Mouse (Mus musculus) midbrain, embryonic 11.5 days (tissue): ENCODE data around the gene Pou2f2. TPM values are rescaled to one million over a fixed set of nuclear protein-coding genes. Genes with fewer than 3 reads are reported as not detected.

Source experiments
- ATAC-seq: fragments of 200-750 bp; cut with Nextera tagmentation; 2 replicates; pipeline ENCODE4 v1.8.0; 2017; ENCODE audit warnings: moderate TSS enrichment, moderate library complexity; ENCODE audit not compliant: low FRiP score
- DNase-seq: peaks from one replicate; pipeline ENCODE4 v3.0.0; 2015; ENCODE audit warnings: low spot score; ENCODE audit errors: missing footprints
- H3K27ac ChIP-seq: fragments of 300-500 bp; sonication (generic); 2 replicates; pipeline ENCODE4 v1.5.1; 2014; ENCODE audit warnings: low read depth, low read length
- H3K27me3 ChIP-seq: fragments of 300-500 bp; sonication (generic); 2 replicates; pipeline ENCODE4 v1.6.1; 2014; ENCODE audit warnings: mild to moderate bottlenecking, low read length, moderate library complexity, mixed read lengths; ENCODE audit not compliant: control insufficient read depth, insufficient read depth
- H3K36me3 ChIP-seq: fragments of 300-500 bp; sonication (generic); 2 replicates; pipeline ENCODE4 v1.6.1; 2014; ENCODE audit warnings: mild to moderate bottlenecking, low read length, moderate library complexity, mixed read lengths; ENCODE audit not compliant: control insufficient read depth, insufficient read depth
- H3K4me1 ChIP-seq: fragments of 300-500 bp; sonication (generic); 2 replicates; pipeline ENCODE4 v1.6.1; 2014; ENCODE audit warnings: low read length; ENCODE audit not compliant: control insufficient read depth, insufficient read depth
- H3K4me2 ChIP-seq: fragments of 300-500 bp; sonication (generic); 2 replicates; pipeline ENCODE4 v1.6.1; 2014; ENCODE audit warnings: mild to moderate bottlenecking, moderate library complexity
- H3K4me3 ChIP-seq: fragments of 300-500 bp; sonication (generic); 2 replicates; pipeline ENCODE4 v1.5.1; 2014; ENCODE audit warnings: low read depth, low read length
- H3K9ac ChIP-seq: fragments of 300-500 bp; sonication (generic); 2 replicates; pipeline ENCODE4 v1.6.1; 2014; ENCODE audit warnings: low read length
- H3K9me3 ChIP-seq: fragments of 300-500 bp; sonication (generic); 2 replicates; pipeline ENCODE4 v1.6.1; 2016; ENCODE audit warnings: low read length; ENCODE audit not compliant: control insufficient read depth
- WGBS: fragments of 180-500 bp; shearing (Covaris S2); extraction: QIAGEN DNeasy Blood & Tissue Kit; methylation state at CpG from one replicate; pipeline ENCODE4 v1.1.7; 2014; 5-methylcytosine and 5-hydroxymethylcytosine counted together
- polyA plus RNA-seq: library from polyadenylated mRNA; unstranded; fragments of >200 nt; fragmentation: Nextera tagmentation; extraction: Ambion mirVana; gene quantifications from 2 replicates; pipeline ENCODE4 v1.2.1, GENCODE M21; 2014

Gene Pou2f2
- polyA plus RNA-seq, 1 experiment from 2014 or later, result 26.6 TPM

GRCm38 (mm10) chr7:25181331-25181790 is 1.8 kb upstream of the Pou2f2 start:
- Histone ChIP-seq H3K36me3 (no peaks in the 10 kb centered on the region), H3K27me3 (peaks cover 40% of the 10 kb centered on the region), H3K4me3 (peak overlapping the region; percentile 6; the same call in 1 of the 2 replicates), H3K9me3 (no peaks in the 10 kb centered on the region), H3K9ac (0 out of 2 replicates have a peak overlapping the region, but pooled peaks have one; percentile 22), H3K27ac (no peak overlapping the region), H3K4me2 (peak overlapping the region; percentile 41), H3K4me1 (peaks cover 22% of the 10 kb centered on the region)
- 2% methylated on average over 15 of the region's 15 CpGs for whole genome bisulfite sequencing
- no peak for ATAC-seq
- peak; percentile 95 for DNase-seq

- Histone ChIP-seq H3K27ac (0 out of 2 replicates have a peak overlapping the region, but pooled peaks have one; percentile 27), H3K9me3 (no peaks in the 10 kb centered on the region), H3K4me1 (peaks cover 28% of the 10 kb centered on the region), H3K4me2 (peak overlapping the region; percentile 80), H3K36me3 (no peaks in the 10 kb centered on the region), H3K4me3 (peak overlapping the region; percentile 53), H3K27me3 (peaks cover 40% of the 10 kb centered on the region), H3K9ac (peak overlapping the region; percentile 85; the same call in 1 of the 2 replicates)
- no peak for DNase-seq
- no peak for ATAC-seq
- 4% methylated on average over 6 of the region's 6 CpGs for WGBS
Observed at GRCm38 (mm10) chr7:25180512-25180911, 986 bp upstream of the Pou2f2 start.

GRCm38 (mm10) chr7:25178787-25179605 is 530 bp downstream of the Pou2f2 start:
- ATAC-seq (peak; percentile 84), DNase-seq (peak; percentile 97)
- Histone ChIP-seq H3K9ac (peak overlapping the region; percentile 85), H3K27ac (peak overlapping the region; percentile 91), H3K27me3 (peaks cover 40% of the 10 kb centered on the region), H3K36me3 (no peaks in the 10 kb centered on the region), H3K4me1 (peaks cover 41% of the 10 kb centered on the region), H3K4me2 (peak overlapping the region; percentile 80), H3K9me3 (no peaks in the 10 kb centered on the region), H3K4me3 (peak overlapping the region; percentile 53)
- WGBS, result under 1% methylated on average over 56 of the region's 56 CpGs

- Histone ChIP-seq H3K9me3 (no peaks in the 10 kb centered on the region), H3K9ac (peak overlapping the region; percentile 85), H3K36me3 (no peaks in the 10 kb centered on the region), H3K27ac (peak overlapping the region; percentile 91), H3K27me3 (peaks cover 38% of the 10 kb centered on the region), H3K4me3 (peak overlapping the region; percentile 53), H3K4me1 (peaks cover 48% of the 10 kb centered on the region), H3K4me2 (peak overlapping the region; percentile 80)
- ATAC-seq (no peak), DNase-seq (peak; percentile 90)
- 1% methylated on average over 17 of the region's 17 CpGs for WGBS
Observed at GRCm38 (mm10) chr7:25178317-25178716, 1.2 kb downstream of the Pou2f2 start.

- no peak overlapping the region for H3K4me3 ChIP-seq
- ATAC-seq, result peak; percentile 67
- H3K27me3 ChIP-seq, result peaks cover 7% of the 10 kb centered on the region
- peak overlapping the region; percentile 24 for H3K9ac ChIP-seq
- 40% methylated on average over 11 of the region's 11 CpGs for WGBS
- H3K4me2 ChIP-seq, result peak overlapping the region; percentile 30; the same call in 1 of the 2 replicates
- DNase-seq, result peak; percentile 88
- no peaks in the 10 kb centered on the region for H3K9me3 ChIP-seq
- peaks cover 44% of the 10 kb centered on the region for H3K4me1 ChIP-seq
- H3K36me3 ChIP-seq, result no peaks in the 10 kb centered on the region
- H3K27ac ChIP-seq, result peak overlapping the region; percentile 75
Observed at GRCm38 (mm10) chr7:25174343-25174742, 5.2 kb downstream of the Pou2f2 start.

- Histone ChIP-seq H3K4me1 (peaks cover 36% of the 10 kb centered on the region), H3K36me3 (no peaks in the 10 kb centered on the region), H3K4me3 (no peak overlapping the region), H3K4me2 (no peak overlapping the region; the same call in 1 of the 2 replicates), H3K9me3 (no peaks in the 10 kb centered on the region), H3K27me3 (peaks cover 6% of the 10 kb centered on the region), H3K9ac (peak overlapping the region; percentile 14), H3K27ac (peak overlapping the region; percentile 75)
- ATAC-seq, result peak; percentile 65
- DNase-seq, result no peak
- 32% methylated on average over 5 of the region's 5 CpGs for WGBS
Observed at GRCm38 (mm10) chr7:25172669-25173068, 6.9 kb downstream of the Pou2f2 start.

- Histone ChIP-seq H3K9ac (no peak overlapping the region), H3K4me3 (no peak overlapping the region), H3K27ac (no peak overlapping the region), H3K4me2 (no peak overlapping the region), H3K36me3 (no peaks in the 10 kb centered on the region), H3K9me3 (no peaks in the 10 kb centered on the region), H3K4me1 (peaks cover 29% of the 10 kb centered on the region), H3K27me3 (no peaks in the 10 kb centered on the region; the same call in 1 of the 2 replicates)
- ATAC-seq (no peak), DNase-seq (no peak)
- 35% methylated on average over 3 of the region's 3 CpGs for WGBS
Observed at GRCm38 (mm10) chr7:25170583-25170982, 8.9 kb downstream of the Pou2f2 start.

- no peaks in the 10 kb centered on the region for H3K36me3 ChIP-seq
- WGBS, result 86% methylated on average over 5 of the region's 5 CpGs
- no peaks in the 10 kb centered on the region; the same call in 1 of the 2 replicates for H3K27me3 ChIP-seq
- H3K4me1 ChIP-seq, result 0 out of 2 replicates have a peak, but pooled peaks cover 2% of the 10 kb centered on the region
- H3K9me3 ChIP-seq, result no peaks in the 10 kb centered on the region
- no peak for DNase-seq
- ATAC-seq, result no peak
- H3K4me3 ChIP-seq, result no peak overlapping the region
- H3K9ac ChIP-seq, result no peak overlapping the region
- no peak overlapping the region for H3K27ac ChIP-seq
- H3K4me2 ChIP-seq, result no peak overlapping the region
Observed at GRCm38 (mm10) chr7:25166106-25166505, 13.4 kb downstream of the Pou2f2 start.

GRCm38 (mm10) chr7:25156158-25156648 is 23.3 kb downstream of the Pou2f2 start:
- 35% methylated on average over 14 of the region's 14 CpGs for WGBS
- Histone ChIP-seq H3K4me2 (peak overlapping the region; percentile 39; the same call in 1 of the 2 replicates), H3K27ac (no peak overlapping the region), H3K36me3 (no peaks in the 10 kb centered on the region), H3K9me3 (no peaks in the 10 kb centered on the region), H3K4me3 (no peak overlapping the region), H3K4me1 (peaks cover 48% of the 10 kb centered on the region), H3K27me3 (0 out of 2 replicates have a peak, but pooled peaks cover 2% of the 10 kb centered on the region), H3K9ac (0 out of 2 replicates have a peak overlapping the region, but pooled peaks have one; percentile 16)
- ATAC-seq, result no peak
- DNase-seq, result no peak
